Mouse (Mus musculus) heart, adult 9 months (tissue): Measurements from ENCODE around the gene Islr.

Experiments used
- DNase-seq, 2 experiments: peaks; one replicate each; pipeline ENCODE4 v3.0.0; 2022; ENCODE audit warnings: low spot score in 2 of 2

The Islr gene

GRCm38 (mm10) chr9:58153095-58153494 is 51.0 kb downstream of the Islr start:
- DNase-seq: no peak

- DNase-seq: no peak
Observed at GRCm38 (mm10) chr9:58150733-58151361, 53.3 kb downstream of the Islr start.

GRCm38 (mm10) chr9:58148806-58149205 is 55.3 kb downstream of the Islr start:
- DNase-seq: no peak

- no peak for DNase-seq
Observed at GRCm38 (mm10) chr9:58145417-58145816, 58.7 kb downstream of the Islr start.

- no peak for DNase-seq
Observed at GRCm38 (mm10) chr9:58144664-58145063, 59.4 kb downstream of the Islr start.

GRCm38 (mm10) chr9:58143419-58143818 is 60.7 kb downstream of the Islr start:
- peak; percentile 17 to 33 for DNase-seq

GRCm38 (mm10) chr9:58139947-58140346 is 64.2 kb downstream of the Islr start:
- peak; percentile 17 to 41 for DNase-seq

GRCm38 (mm10) chr9:58135921-58136321 is 68.2 kb downstream of the Islr start:
- no peak for DNase-seq

- no peak for DNase-seq
Observed at GRCm38 (mm10) chr9:58134906-58135305, 69.2 kb downstream of the Islr start.

- DNase-seq: no peak
Observed at GRCm38 (mm10) chr9:58133893-58134884, 69.9 kb downstream of the Islr start.

- no peak for DNase-seq
Observed at GRCm38 (mm10) chr9:58131735-58132134, 72.4 kb downstream of the Islr start.

- no peak for DNase-seq
Observed at GRCm38 (mm10) chr9:58130909-58131308, 73.2 kb downstream of the Islr start.

- DNase-seq: no peak
Observed at GRCm38 (mm10) chr9:58129508-58129907, 74.6 kb downstream of the Islr start.

GRCm38 (mm10) chr9:58128926-58129413 is 75.1 kb downstream of the Islr start:
- no peak for DNase-seq

GRCm38 (mm10) chr9:58125811-58126210 is 78.3 kb downstream of the Islr start:
- DNase-seq: no peak

GRCm38 (mm10) chr9:58125085-58125484 is 79.0 kb downstream of the Islr start:
- no peak for DNase-seq

- no peak for DNase-seq
Observed at GRCm38 (mm10) chr9:58118671-58119070, 85.4 kb downstream of the Islr start, which contains the start of gene Ccdc33. Gene Ccdc33 (minus strand): TSS chr9:58118823.

- no peak for DNase-seq
Observed at GRCm38 (mm10) chr9:58116024-58116651, 88.0 kb downstream of the Islr start.

GRCm38 (mm10) chr9:58115297-58115925 is 88.7 kb downstream of the Islr start:
- DNase-seq: no peak

- no peak for DNase-seq
Observed at GRCm38 (mm10) chr9:58114019-58114418, 90.1 kb downstream of the Islr start.

GRCm38 (mm10) chr9:58113279-58113884 is 90.7 kb downstream of the Islr start:
- no peak for DNase-seq
